13 mouse cellular contexts compared by ENCODE assay signal in the genomic region with DNA sequence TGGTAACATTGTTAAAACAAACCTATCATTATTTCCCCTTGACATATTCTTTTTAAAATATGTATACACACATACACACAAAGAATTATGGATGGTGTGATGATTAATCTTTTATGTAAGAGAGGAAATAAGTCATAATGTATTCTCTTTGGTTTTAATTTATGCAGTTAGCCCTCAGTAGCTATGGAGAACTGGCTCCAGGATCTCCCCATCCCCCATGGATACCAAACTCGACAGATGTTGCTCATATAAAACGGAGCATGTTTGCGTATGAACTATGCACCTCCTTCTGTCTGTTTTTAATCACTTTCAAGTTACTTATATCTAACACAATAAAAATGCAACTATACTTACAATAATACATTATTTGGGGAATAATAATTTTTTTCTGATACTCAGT.
A peak's percentile ranks its signal among the peaks of the same experiment; 100 is the strongest.
DNase-seq lines count a peak whose midpoint lies in the region; ATAC-seq lines count a peak whose summit lies in the region.
"Had no signal": no experiment of that assay in that cellular context is flagged by ENCODE, and none has a peak within 500 bp of the region (broad histone marks: within the 10 kb centered on the region; RNA-seq: fewer than 3 reads in every experiment).

No protein-coding gene starts in this region.

- no peaks in the 10 kb centered on the region for H3K27me3 ChIP-seq in hindbrain, embryonic 11.5 days (ENCODE audit: control insufficient read depth, insufficient read depth, low read length)
- H3K27me3 ChIP-seq in hindbrain, embryonic 16.5 days (replicated peaks; ENCODE audit: control insufficient read depth, insufficient read depth, low read length) = no peaks in the 10 kb centered on the region
- H3K27me3 ChIP-seq in embryonic facial prominence, embryonic 14.5 days (replicated peaks; ENCODE audit: control insufficient read depth, insufficient read depth, low read length) = no peaks in the 10 kb centered on the region
- H3K27me3 ChIP-seq in midbrain, embryonic 10.5 days (ENCODE audit: low read depth, poor library complexity, severe bottlenecking) = no peaks in the 10 kb centered on the region
- H3K27me3 ChIP-seq: heart, embryonic 12.5 days; liver, embryonic 12.5 days had no signal

- no peaks in the 10 kb centered on the region for H3K36me3 ChIP-seq in hindbrain, embryonic 11.5 days (ENCODE audit: control insufficient read depth, insufficient read depth, low read length)
- H3K36me3 ChIP-seq in hindbrain, embryonic 16.5 days (ENCODE audit: control insufficient read depth, insufficient read depth, low read length) = no peaks in the 10 kb centered on the region
- H3K36me3 ChIP-seq in embryonic facial prominence, embryonic 14.5 days (ENCODE audit: control insufficient read depth, insufficient read depth, low read length) = no peaks in the 10 kb centered on the region
- H3K36me3 ChIP-seq in midbrain, embryonic 10.5 days = no peaks in the 10 kb centered on the region
- H3K36me3 ChIP-seq: heart, embryonic 12.5 days; liver, embryonic 12.5 days had no signal

- no peaks in the 10 kb centered on the region for H3K4me1 ChIP-seq in hindbrain, embryonic 11.5 days (replicated peaks; ENCODE audit: control insufficient read depth, insufficient read depth, low read length)
- H3K4me1 ChIP-seq in hindbrain, embryonic 16.5 days (ENCODE audit: control insufficient read depth, insufficient read depth, low read depth, low read length) = peaks cover 4% of the 10 kb centered on the region; the same call in 1 of the 2 replicates
- H3K4me1 ChIP-seq in embryonic facial prominence, embryonic 14.5 days (ENCODE audit: control insufficient read depth, insufficient read depth, low read length) = peaks cover 29% of the 10 kb centered on the region
- H3K4me1 ChIP-seq in midbrain, embryonic 10.5 days = peaks cover 19% of the 10 kb centered on the region
- H3K4me1 ChIP-seq: heart, embryonic 12.5 days; liver, embryonic 12.5 days had no signal

- no peak overlapping the region for H3K4me2 ChIP-seq in hindbrain, embryonic 11.5 days (replicated peaks; ENCODE audit: low read depth, low read length)
- H3K4me2 ChIP-seq in hindbrain, embryonic 16.5 days (ENCODE audit: low read length) = no peak overlapping the region
- H3K4me2 ChIP-seq in embryonic facial prominence, embryonic 14.5 days (ENCODE audit: low read depth, low read length) = no peak overlapping the region
- H3K4me2 ChIP-seq: heart, embryonic 12.5 days; liver, embryonic 12.5 days had no signal

- H3K9ac ChIP-seq in hindbrain, embryonic 11.5 days (ENCODE audit: low read depth, low read length) = no peak overlapping the region
- no peak overlapping the region for H3K9ac ChIP-seq in hindbrain, embryonic 16.5 days (ENCODE audit: low read depth, low read length)
- H3K9ac ChIP-seq in embryonic facial prominence, embryonic 14.5 days (ENCODE audit: low read depth, low read length) = no peak overlapping the region
- H3K9ac ChIP-seq: heart, embryonic 12.5 days; liver, embryonic 12.5 days had no signal

- H3K9me3 ChIP-seq in hindbrain, embryonic 11.5 days (ENCODE audit: control insufficient read depth, low read length) = no peaks in the 10 kb centered on the region
- H3K9me3 ChIP-seq in hindbrain, embryonic 16.5 days (ENCODE audit: control insufficient read depth, low read length) = no peaks in the 10 kb centered on the region
- H3K9me3 ChIP-seq in embryonic facial prominence, embryonic 14.5 days (ENCODE audit: control insufficient read depth, low read length) = no peaks in the 10 kb centered on the region
- H3K9me3 ChIP-seq in midbrain, embryonic 10.5 days (replicated peaks) = no peaks in the 10 kb centered on the region
- H3K9me3 ChIP-seq: heart, embryonic 12.5 days; liver, embryonic 12.5 days had no signal

- 36% methylated on average over 3 of the region's 3 CpGs for WGBS in hindbrain, embryonic 11.5 days
- WGBS in hindbrain, embryonic 16.5 days = 25% methylated on average over 3 of the region's 3 CpGs
- WGBS in embryonic facial prominence, embryonic 14.5 days = 14% methylated on average over 3 of the region's 3 CpGs
- 60% methylated on average over 3 of the region's 3 CpGs for WGBS in midbrain, embryonic 10.5 days

- H3K27ac ChIP-seq in hindbrain, embryonic 11.5 days (ENCODE audit: low read depth, low read length) = no peak overlapping the region
- H3K27ac ChIP-seq in hindbrain, embryonic 16.5 days (ENCODE audit: low read depth, low read length) = no peak overlapping the region
- no peak overlapping the region for H3K27ac ChIP-seq in embryonic facial prominence, embryonic 14.5 days (replicated peaks; ENCODE audit: low read depth, low read length)
- H3K27ac ChIP-seq in midbrain, embryonic 10.5 days (replicated peaks) = peak overlapping the region; percentile 81; the same call in 1 of the 2 replicates
- H3K27ac ChIP-seq: liver, embryonic 12.5 days had no signal

- H3K4me3 ChIP-seq in hindbrain, embryonic 11.5 days (ENCODE audit: low read depth, low read length) = no peak overlapping the region
- no peak overlapping the region for H3K4me3 ChIP-seq in hindbrain, embryonic 16.5 days (ENCODE audit: low read length)
- H3K4me3 ChIP-seq in embryonic facial prominence, embryonic 14.5 days (ENCODE audit: low read depth, low read length) = no peak overlapping the region
- H3K4me3 ChIP-seq in midbrain, embryonic 10.5 days = no peak overlapping the region
- H3K4me3 ChIP-seq: heart, embryonic 12.5 days; liver, embryonic 12.5 days had no signal

- ATAC-seq in hindbrain, embryonic 11.5 days (ENCODE audit: low FRiP score) = peak; percentile 81; the same call in 1 of the 2 replicates
- no peak for ATAC-seq in hindbrain, embryonic 16.5 days
- ATAC-seq in embryonic facial prominence, embryonic 14.5 days (ENCODE audit: low read depth) = no peak
- ATAC-seq: liver, embryonic 12.5 days; lung, postnatal 0 days had no signal

- peak; percentile 43 for DNase-seq in hindbrain, embryonic 11.5 days (ENCODE audit: low spot score)
- DNase-seq in MN1 (ENCODE audit: low spot score) = peak; percentile 59
- peak; percentile 73 for DNase-seq in embryonic facial prominence, embryonic 14.5 days (ENCODE audit: low spot score)
- no peak for DNase-seq in midbrain, embryonic 10.5 days (ENCODE audit: low spot score)
- no peak for DNase-seq in left cerebral cortex, adult 9 months (ENCODE audit: low spot score in 2 of 2)
- no peak for DNase-seq in frontal cortex, postnatal 14 days (ENCODE audit: low spot score in 2 of 2)
- no peak for DNase-seq in lung, postnatal 14 days
- DNase-seq: cerebellum, postnatal 36 days; kidney, adult 8-10 months had no signal

Comparison
In these comparisons a context has a peak if more than half of its experiments do, and no peak if none do; other contexts are left out.
1. DNase-seq: peak in hindbrain, embryonic 11.5 days (single experiment), MN1 (single experiment) and embryonic facial prominence, embryonic 14.5 days (single experiment); none in midbrain, embryonic 10.5 days (single experiment), left cerebral cortex, adult 9 months (0 of 2), frontal cortex, postnatal 14 days (0 of 2) and lung, postnatal 14 days (single experiment).